Mouse (Mus musculus) intestine, postnatal 0 days (tissue): Measurements from ENCODE around the gene Chpf2. TPM values are rescaled to one million over a fixed set of nuclear protein-coding genes. Genes with fewer than 3 reads are reported as not detected.

Source experiments
- ATAC-seq: fragments of 200-750 bp; cut with Nextera tagmentation; 2 replicates; pipeline ENCODE4 v1.8.0; 2017; ENCODE audit warnings: mild to moderate bottlenecking, moderate TSS enrichment, moderate library complexity
- H3K27ac ChIP-seq: fragments of 300-500 bp; sonication (generic); 2 replicates; pipeline ENCODE4 v1.5.1; 2014; ENCODE audit warnings: mild to moderate bottlenecking, low read depth, low read length, moderate library complexity
- H3K27me3 ChIP-seq: fragments of 300-500 bp; sonication (generic); replicated peaks from 2 replicates; pipeline ENCODE4 v1.6.1; 2014; ENCODE audit warnings: low read length, mixed read lengths; ENCODE audit not compliant: control insufficient read depth, insufficient read depth
- H3K36me3 ChIP-seq: fragments of 300-500 bp; sonication (generic); 2 replicates; pipeline ENCODE4 v1.6.1; 2014; ENCODE audit warnings: mild to moderate bottlenecking, moderate library complexity; ENCODE audit not compliant: control insufficient read depth, insufficient read depth
- H3K4me1 ChIP-seq: fragments of 300-500 bp; sonication (generic); replicated peaks from 2 replicates; pipeline ENCODE4 v1.6.1; 2014; ENCODE audit warnings: antibody characterized with exemption, low read length, mixed read lengths; ENCODE audit not compliant: control insufficient read depth, insufficient read depth
- H3K4me2 ChIP-seq: fragments of 300-500 bp; sonication (generic); replicated peaks from 2 replicates; pipeline ENCODE4 v1.6.1; 2014; ENCODE audit warnings: low read depth, mild to moderate bottlenecking, moderate library complexity
- H3K4me3 ChIP-seq: fragments of 300-500 bp; sonication (generic); 2 replicates; pipeline ENCODE4 v1.5.1; 2014; ENCODE audit warnings: low read depth, low read length
- H3K9ac ChIP-seq: fragments of 300-500 bp; sonication (generic); 2 replicates; pipeline ENCODE4 v1.6.1; 2014; ENCODE audit warnings: mild to moderate bottlenecking, low read depth, low read length
- H3K9me3 ChIP-seq: fragments of 300-500 bp; sonication (generic); 2 replicates; pipeline ENCODE4 v1.6.1; 2016; ENCODE audit warnings: mixed run types; ENCODE audit not compliant: control insufficient read depth
- CTCF ChIP-seq: sonication (generic); IDR thresholded peaks from 2 replicates; pipeline ENCODE4 v1.5.1; 2016; ENCODE audit warnings: low read depth, mild to moderate bottlenecking, control low read depth, antibody characterized with exemption, moderate library complexity
- WGBS: fragments of 180-500 bp; shearing (Covaris S2); extraction: QIAGEN DNeasy Blood & Tissue Kit; methylation state at CpG from one replicate; pipeline ENCODE4 v1.1.7; 2014; 5-methylcytosine and 5-hydroxymethylcytosine counted together
- polyA plus RNA-seq: library from polyadenylated mRNA; unstranded; fragments of >200 nt; fragmentation: Nextera tagmentation; extraction: Ambion mirVana; gene quantifications from 2 replicates; pipeline ENCODE4 v1.2.1, GENCODE M21; 2015

The Chpf2 gene
- polyA plus RNA-seq, 1 experiment from 2014 or later = 23.5 TPM

DNA sequence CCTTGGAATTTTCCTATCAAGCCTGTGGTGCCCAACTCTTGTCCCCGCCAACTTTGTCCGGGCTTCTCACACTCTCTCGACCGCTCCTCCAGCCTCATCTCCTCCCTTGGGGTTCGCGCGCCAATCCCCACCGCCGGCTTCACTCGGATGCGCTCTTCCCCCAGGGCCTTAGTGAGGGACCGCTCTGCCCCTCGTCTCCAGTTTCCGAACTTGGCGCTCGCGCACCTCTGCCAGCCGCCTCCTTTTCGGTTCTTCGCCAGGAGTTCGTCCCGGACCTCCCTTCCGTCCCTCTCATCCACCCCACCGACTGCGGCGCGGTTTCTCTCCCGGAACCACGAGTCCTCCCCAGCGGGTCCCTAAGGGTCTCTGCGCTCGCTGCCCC is 9.7 kb upstream of the Chpf2 start:
- Histone ChIP-seq H3K4me3 (peak overlapping the region; percentile 73), H3K4me1 (0 out of 2 replicates have a peak, but pooled peaks cover 4% of the 10 kb centered on the region), H3K4me2 (peak overlapping the region; percentile 92), H3K9ac (peak overlapping the region; percentile 76), H3K9me3 (no peaks in the 10 kb centered on the region), H3K36me3 (peaks cover 34% of the 10 kb centered on the region), H3K27ac (peak overlapping the region; percentile 65), H3K27me3 (no peaks in the 10 kb centered on the region)
- 0% methylated on average over 32 of the region's 32 CpGs for WGBS
- peak; percentile 20 for ATAC-seq
- TF ChIP-seq CTCF = no peak

DNA sequence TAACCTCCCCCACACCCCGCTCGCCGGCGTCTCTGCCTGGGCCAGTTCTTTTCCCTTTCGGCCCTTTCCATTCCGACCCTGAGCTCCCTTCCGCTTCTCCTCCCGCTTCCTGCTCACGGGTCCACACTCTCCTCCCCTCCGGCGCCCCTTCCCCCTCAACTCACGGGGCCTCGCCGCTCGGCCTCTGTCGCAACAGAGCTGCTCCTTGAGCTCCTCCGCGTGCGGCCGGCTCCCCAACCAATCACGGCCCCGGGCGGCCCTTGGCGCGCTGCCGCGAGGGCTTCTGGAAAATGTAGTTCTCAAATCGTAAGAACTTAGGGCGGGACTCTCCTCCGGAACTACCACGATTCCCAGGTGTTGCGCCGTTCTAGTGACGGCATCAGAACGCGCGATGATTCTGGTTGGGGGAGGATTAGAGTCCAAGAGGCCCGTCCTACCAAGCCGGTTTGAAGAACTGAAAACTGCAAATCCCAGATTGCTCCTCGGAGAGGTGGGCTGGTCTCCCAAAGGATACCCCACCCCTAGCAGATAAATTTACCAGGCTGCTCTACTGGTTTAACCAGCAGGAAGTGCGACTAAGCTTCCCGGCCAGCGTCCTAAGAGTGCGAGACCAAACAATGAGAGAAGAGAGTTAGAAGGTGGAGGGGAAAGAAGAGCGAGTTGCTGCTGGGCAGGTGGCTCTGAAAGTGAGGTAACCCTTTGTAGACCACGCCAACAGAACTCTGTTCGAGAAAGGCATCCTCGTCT is 9.2 kb upstream of the Chpf2 start, which contains the start of gene Abcf2:
TSS of gene Abcf2 (minus strand) at position 285 of the 747 bp plus-strand sequence.
- peak; percentile 97 for ATAC-seq
- under 1% methylated on average over 48 of the region's 48 CpGs for WGBS

GRCm38 (mm10) chr5:24578109-24578963 is 8.2 kb upstream of the Chpf2 start:
- Histone ChIP-seq H3K36me3 (peaks cover 18% of the 10 kb centered on the region), H3K4me2 (peak overlapping the region; percentile 92)

More for the DNA sequence above, 9.2 kb upstream of the Chpf2 start, which contains the start of gene Abcf2:
- no peak for TF ChIP-seq CTCF
- Histone ChIP-seq H3K4me1 (0 out of 2 replicates have a peak, but pooled peaks cover 4% of the 10 kb centered on the region), H3K9ac (peak within 1 kb of the TSS; percentile 76), H3K27ac (peak within 1 kb of the TSS; percentile 77), H3K4me2 (peak within 1 kb of the TSS; percentile 92), H3K4me3 (peak within 1 kb of the TSS; percentile 73), H3K27me3 (no peaks in the 10 kb centered on the region), H3K36me3 (peaks cover 28% of the 10 kb centered on the region), H3K9me3 (no peaks in the 10 kb centered on the region)

GRCm38 (mm10) chr5:24586106-24586505 is 435 bp upstream of the Chpf2 start:
- 0 out of 2 replicates have a peak, but pooled peaks have one; percentile 15 for ATAC-seq
- H3K9me3 ChIP-seq = no peaks in the 10 kb centered on the region
- H3K36me3 ChIP-seq = peaks cover 17% of the 10 kb centered on the region; the same call in 1 of the 2 replicates
- H3K9ac ChIP-seq = peak overlapping the region; percentile 66
- no peaks in the 10 kb centered on the region for H3K27me3 ChIP-seq
- peaks cover 4% of the 10 kb centered on the region; the same call in 1 of the 2 replicates for H3K4me1 ChIP-seq
- 9% methylated on average over 8 of the region's 8 CpGs for WGBS
- peak overlapping the region; percentile 81 for H3K4me2 ChIP-seq
- no peak overlapping the region for H3K27ac ChIP-seq
- no peak for TF ChIP-seq CTCF
- H3K4me3 ChIP-seq = peak overlapping the region; percentile 77

More at GRCm38 (mm10) chr5:24578109-24578963, 8.2 kb upstream of the Chpf2 start:
- WGBS = 63% methylated on average over 6 of the region's 6 CpGs
- H3K27me3 ChIP-seq = no peaks in the 10 kb centered on the region
- no peak; the same call in 1 of the 2 replicates for TF ChIP-seq CTCF
- H3K9me3 ChIP-seq = no peaks in the 10 kb centered on the region
- no peak for ATAC-seq
- peak overlapping the region; percentile 43 for H3K4me3 ChIP-seq
- peak overlapping the region; percentile 51; the same call in 1 of the 2 replicates for H3K9ac ChIP-seq
- H3K4me1 ChIP-seq = 0 out of 2 replicates have a peak, but pooled peaks cover 4% of the 10 kb centered on the region
- H3K27ac ChIP-seq = peak overlapping the region; percentile 77

DNA sequence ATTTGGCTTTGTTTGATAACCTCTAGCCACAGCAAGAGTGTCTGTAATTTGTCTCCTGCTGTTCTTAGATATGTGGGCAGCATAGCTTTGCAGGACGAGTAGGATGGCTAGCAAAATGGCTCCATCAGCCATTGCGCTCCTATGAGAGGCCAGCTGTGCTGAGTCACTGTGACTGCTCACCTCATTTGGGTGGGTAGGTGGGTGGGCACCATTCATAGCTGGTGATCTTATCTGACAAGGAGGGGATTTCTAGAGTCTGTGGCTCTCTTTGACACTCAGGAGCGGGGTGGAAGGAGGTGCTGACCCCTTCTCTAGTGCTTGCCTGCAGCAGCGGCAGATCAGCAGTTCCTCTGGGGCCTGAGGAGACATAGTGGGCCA is 648 bp downstream of the Chpf2 start:
- no peak for TF ChIP-seq CTCF
- Histone ChIP-seq H3K27ac (peak overlapping the region; percentile 54; the same call in 1 of the 2 replicates), H3K4me1 (peaks cover 4% of the 10 kb centered on the region; the same call in 1 of the 2 replicates), H3K9me3 (no peaks in the 10 kb centered on the region), H3K36me3 (peaks cover 23% of the 10 kb centered on the region; the same call in 1 of the 2 replicates), H3K4me2 (peak overlapping the region; percentile 81), H3K4me3 (peak overlapping the region; percentile 77), H3K9ac (peak overlapping the region; percentile 66), H3K27me3 (no peaks in the 10 kb centered on the region)
- 23% methylated on average over 4 of the region's 4 CpGs for WGBS
- ATAC-seq = no peak
